Mouse (Mus musculus) hindbrain, embryonic 12.5 days (tissue): ENCODE data around the gene Hoxa13. TPM values are rescaled to one million over a fixed set of nuclear protein-coding genes. Genes with fewer than 3 reads are reported as not detected.

Source experiments
- ATAC-seq: fragments of 200-750 bp; cut with Nextera tagmentation; 2 replicates; pipeline ENCODE4 v1.8.0; 2017; ENCODE audit warnings: moderate TSS enrichment; ENCODE audit not compliant: low FRiP score
- H3K27ac ChIP-seq: fragments of 300-500 bp; sonication (generic); 2 replicates; pipeline ENCODE4 v1.5.1; 2016; ENCODE audit warnings: mild to moderate bottlenecking
- H3K27me3 ChIP-seq: fragments of 300-500 bp; sonication (generic); 2 replicates; pipeline ENCODE4 v1.6.1; 2016; ENCODE audit warnings: mild to moderate bottlenecking
- H3K36me3 ChIP-seq: fragments of 300-500 bp; sonication (generic); 2 replicates; pipeline ENCODE4 v1.6.1; 2016; ENCODE audit warnings: mild to moderate bottlenecking
- H3K4me1 ChIP-seq: fragments of 300-500 bp; sonication (generic); 2 replicates; pipeline ENCODE4 v1.6.1; 2016
- H3K4me2 ChIP-seq: fragments of 300-500 bp; sonication (generic); replicated peaks from 2 replicates; pipeline ENCODE4 v1.6.1; 2016; ENCODE audit warnings: mild to moderate bottlenecking
- H3K4me3 ChIP-seq: fragments of 300-500 bp; sonication (generic); 2 replicates; pipeline ENCODE4 v1.5.1; 2016; ENCODE audit warnings: mild to moderate bottlenecking
- H3K9ac ChIP-seq: fragments of 300-500 bp; sonication (generic); 2 replicates; pipeline ENCODE4 v1.6.1; 2016; ENCODE audit warnings: mild to moderate bottlenecking, moderate library complexity
- H3K9me3 ChIP-seq: fragments of 300-500 bp; sonication (generic); replicated peaks from 2 replicates; pipeline ENCODE4 v1.6.1; 2016; ENCODE audit warnings: mild to moderate bottlenecking
- WGBS: fragments of 180-500 bp; shearing (Covaris S2); methylation state at CpG from one replicate; pipeline ENCODE4 v1.1.7; 2016; 5-methylcytosine and 5-hydroxymethylcytosine counted together
- polyA plus RNA-seq: library from polyadenylated mRNA; unstranded; fragments of >200 nt; fragmentation: Nextera tagmentation; extraction: Ambion mirVana; gene quantifications from 2 replicates; pipeline ENCODE4 v1.2.1, GENCODE M21; 2016

Gene Hoxa13
- polyA plus RNA-seq, 1 experiment from 2014 or later: not detected

DNA sequence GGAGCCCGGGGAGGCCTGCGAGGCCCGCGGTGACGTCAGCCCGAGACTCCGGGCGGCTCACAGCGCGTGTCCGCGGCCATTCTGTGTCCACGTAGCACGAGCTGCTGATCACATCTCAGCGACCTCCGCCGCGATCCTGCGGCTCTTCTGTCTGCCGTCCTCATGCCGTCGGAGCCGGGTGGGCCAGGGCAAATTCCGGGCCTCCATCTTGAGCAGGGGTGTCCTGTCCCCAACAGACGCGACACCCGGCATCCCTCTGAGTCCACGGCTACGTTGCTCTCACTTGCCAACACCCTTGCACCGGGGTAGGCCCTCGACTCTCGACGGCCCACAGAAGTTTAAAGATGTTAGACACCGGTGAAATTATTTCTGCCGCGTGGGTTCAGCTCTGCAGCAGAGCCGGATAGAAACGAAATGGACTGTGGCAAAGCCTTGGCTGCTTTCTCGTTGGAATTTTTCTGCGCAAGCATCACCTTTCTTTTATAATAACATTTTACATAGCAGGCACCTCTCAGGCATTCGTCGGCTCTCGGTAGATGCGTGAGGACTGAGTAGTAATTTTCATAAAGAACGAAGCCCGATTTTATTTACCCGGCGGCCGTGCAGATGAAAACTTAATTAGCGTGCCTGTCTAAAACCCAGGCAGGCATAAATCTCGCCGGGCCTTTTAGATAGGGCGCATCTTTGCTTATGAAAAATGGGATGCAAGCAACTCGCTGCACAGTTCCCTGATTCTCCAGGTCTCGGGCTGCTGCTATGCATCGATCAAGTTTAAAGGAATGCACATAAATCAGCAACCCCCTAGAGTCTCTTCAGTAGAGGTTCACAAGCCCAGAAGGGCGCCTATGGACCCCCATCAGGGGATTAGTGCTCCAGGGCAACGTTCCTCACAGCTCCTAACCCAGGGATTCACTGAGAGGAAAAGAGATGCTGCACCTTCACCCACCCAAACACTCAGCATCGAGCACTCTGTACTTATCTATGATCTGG is 6.9 kb downstream of the Hoxa13 start:
- H3K4me2 ChIP-seq: no peak overlapping the region
- H3K4me3 ChIP-seq: no peak overlapping the region
- H3K27ac ChIP-seq: no peak overlapping the region
- no peaks in the 10 kb centered on the region for H3K36me3 ChIP-seq
- H3K9me3 ChIP-seq: no peaks in the 10 kb centered on the region
- no peak overlapping the region for H3K9ac ChIP-seq
- no peak for ATAC-seq
- 0 out of 2 replicates have a peak, but pooled peaks cover 2% of the 10 kb centered on the region for H3K4me1 ChIP-seq
- 1% methylated on average over 59 of the region's 59 CpGs for WGBS
- H3K27me3 ChIP-seq: peaks cover 92% of the 10 kb centered on the region

DNA sequence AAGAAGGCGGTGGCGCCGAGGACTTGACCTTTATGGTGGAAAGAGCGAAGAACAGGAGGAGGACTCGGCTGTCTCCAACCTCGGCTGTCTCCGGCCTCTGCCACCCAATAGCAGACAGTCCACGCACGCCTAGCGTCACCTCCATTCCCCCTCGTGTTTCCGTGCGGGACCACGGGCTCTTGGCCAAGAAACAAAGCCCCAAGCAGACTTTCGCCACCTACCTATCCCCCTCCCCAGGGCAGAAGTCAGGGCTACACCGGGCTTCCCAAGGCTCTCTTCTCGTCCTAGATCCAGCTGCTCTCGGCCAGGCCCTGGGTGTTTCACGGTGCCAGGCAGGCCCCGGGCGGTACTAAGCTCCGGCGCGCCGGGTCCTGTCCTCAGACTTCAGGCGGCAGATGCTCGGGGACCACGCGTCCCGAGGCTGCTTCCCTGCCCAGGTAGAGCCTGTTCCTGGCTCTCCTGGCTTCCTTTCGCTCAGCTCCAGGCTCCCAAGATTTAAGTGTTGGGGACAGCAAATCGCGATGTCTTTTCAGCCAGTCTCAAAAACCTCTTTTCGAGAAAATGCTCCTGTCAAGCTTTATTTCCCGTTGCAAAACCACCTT is 7.8 kb downstream of the Hoxa13 start:
- WGBS: under 1% methylated on average over 35 of the region's 35 CpGs

DNA sequence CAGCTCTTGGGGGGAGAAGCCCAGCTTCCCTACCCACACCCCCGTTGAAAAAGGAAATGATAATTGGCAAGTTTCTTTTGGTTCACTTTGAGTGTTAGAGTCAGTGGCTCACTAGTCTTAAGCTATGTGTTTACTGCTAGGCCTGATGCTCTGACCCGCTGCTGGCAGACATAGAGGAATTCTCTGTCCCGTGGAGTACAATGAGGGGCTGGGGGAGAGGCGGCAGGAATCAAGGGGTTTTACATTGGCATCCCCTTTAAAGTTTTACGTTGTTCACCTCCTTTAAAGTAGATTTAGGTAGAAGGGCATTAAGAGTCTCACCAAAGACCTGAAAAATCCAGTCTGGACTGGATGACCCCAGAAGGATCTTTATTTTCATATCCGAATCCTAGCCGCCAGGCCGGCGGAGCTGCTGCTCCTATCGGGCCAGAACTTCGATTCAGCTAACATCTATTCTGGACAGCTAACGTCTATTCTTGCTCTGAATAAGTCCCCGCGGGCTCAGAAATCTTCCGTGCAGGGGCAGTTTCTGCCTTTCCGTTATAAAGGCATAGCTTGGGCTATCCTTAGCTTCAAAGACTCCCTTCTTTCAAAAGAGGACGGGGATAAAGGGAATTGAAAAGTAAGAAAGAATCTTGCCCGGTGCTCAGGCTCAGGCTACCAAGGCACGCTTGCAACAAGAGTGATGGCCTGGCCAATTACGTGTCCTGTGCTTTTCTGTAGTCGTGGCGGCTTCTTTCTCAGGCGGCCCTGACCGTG is 8.5 kb downstream of the Hoxa13 start:
- no peaks in the 10 kb centered on the region for H3K9me3 ChIP-seq
- H3K9ac ChIP-seq: no peak overlapping the region
- ATAC-seq: no peak
- under 1% methylated on average over 24 of the region's 24 CpGs for WGBS
- H3K4me1 ChIP-seq: 0 out of 2 replicates have a peak, but pooled peaks cover 2% of the 10 kb centered on the region
- H3K27ac ChIP-seq: no peak overlapping the region
- H3K4me3 ChIP-seq: no peak overlapping the region
- H3K4me2 ChIP-seq: no peak overlapping the region
- H3K36me3 ChIP-seq: no peaks in the 10 kb centered on the region
- H3K27me3 ChIP-seq: peaks cover 93% of the 10 kb centered on the region

More for the DNA sequence above, 7.8 kb downstream of the Hoxa13 start:
- Histone ChIP-seq H3K36me3 (no peaks in the 10 kb centered on the region), H3K27ac (no peak overlapping the region), H3K9me3 (no peaks in the 10 kb centered on the region), H3K27me3 (peaks cover 92% of the 10 kb centered on the region), H3K4me2 (no peak overlapping the region), H3K4me1 (0 out of 2 replicates have a peak, but pooled peaks cover 2% of the 10 kb centered on the region), H3K4me3 (no peak overlapping the region), H3K9ac (no peak overlapping the region)
- no peak for ATAC-seq

DNA sequence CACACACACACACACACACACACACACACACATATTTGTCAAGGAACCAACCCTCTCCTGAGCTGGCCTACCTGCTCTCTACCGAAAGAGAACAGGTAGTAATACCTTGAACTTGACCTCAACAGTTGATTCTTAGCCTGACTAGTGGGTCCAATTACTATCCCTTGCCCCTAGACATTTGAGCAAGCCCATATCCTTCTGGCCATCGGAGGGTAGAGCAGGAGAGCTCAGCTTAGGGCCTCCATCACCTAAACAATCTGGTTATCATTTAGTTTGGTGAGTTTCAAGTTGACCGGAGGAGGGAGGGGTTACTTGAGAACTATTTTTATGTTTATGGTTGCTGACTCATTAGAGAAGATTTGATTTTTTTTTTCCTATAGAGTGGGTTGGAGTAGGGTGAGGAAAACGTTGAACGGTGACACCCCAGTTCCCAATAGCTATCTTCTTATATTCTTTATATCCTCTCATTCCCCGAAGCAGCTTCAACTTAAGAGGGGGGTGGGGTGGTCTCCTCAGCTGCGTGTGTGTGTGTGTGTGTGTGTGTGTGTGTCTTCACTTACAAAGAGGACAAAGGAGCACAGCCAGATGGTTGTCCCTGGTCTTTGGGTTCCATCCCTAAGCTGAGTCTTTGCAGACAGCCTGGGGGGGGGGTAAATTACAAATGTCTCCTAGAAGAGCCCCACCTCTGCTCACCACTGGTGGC is 9.4 kb downstream of the Hoxa13 start:
- 11% methylated on average over 7 of the region's 7 CpGs for WGBS
- Histone ChIP-seq H3K9me3 (no peaks in the 10 kb centered on the region), H3K4me3 (no peak overlapping the region), H3K4me2 (no peak overlapping the region), H3K36me3 (no peaks in the 10 kb centered on the region), H3K9ac (no peak overlapping the region), H3K27ac (no peak overlapping the region), H3K27me3 (peaks cover 95% of the 10 kb centered on the region), H3K4me1 (0 out of 2 replicates have a peak, but pooled peaks cover 2% of the 10 kb centered on the region)
- ATAC-seq: no peak

DNA sequence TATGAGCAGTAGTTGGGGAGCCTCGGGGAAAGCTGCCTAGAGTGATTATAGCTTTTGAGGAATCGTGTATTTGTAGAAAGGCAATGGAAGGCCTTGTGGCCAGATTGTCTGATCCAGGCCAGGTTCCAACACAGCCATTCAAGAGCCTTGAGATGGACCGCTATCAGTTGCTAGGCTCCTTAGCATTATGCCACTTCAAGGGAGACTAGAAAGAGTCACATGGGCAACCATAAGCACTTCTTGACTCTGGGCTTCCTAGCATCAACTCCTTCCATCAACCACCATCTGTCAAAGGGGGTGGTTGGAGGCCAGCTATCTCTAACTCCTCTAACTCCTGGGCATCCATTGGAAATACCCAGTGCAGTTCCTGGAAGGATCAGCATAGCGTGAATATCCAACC is 10.9 kb downstream of the Hoxa13 start:
- peaks cover 95% of the 10 kb centered on the region for H3K27me3 ChIP-seq
- H3K9me3 ChIP-seq: no peaks in the 10 kb centered on the region
- 4% methylated on average over 4 of the region's 4 CpGs for WGBS
- H3K4me2 ChIP-seq: no peak overlapping the region
- 0 out of 2 replicates have a peak, but pooled peaks cover 5% of the 10 kb centered on the region for H3K4me1 ChIP-seq
- H3K27ac ChIP-seq: no peak overlapping the region
- no peak overlapping the region for H3K4me3 ChIP-seq
- H3K9ac ChIP-seq: no peak overlapping the region
- ATAC-seq: no peak
- H3K36me3 ChIP-seq: no peaks in the 10 kb centered on the region

DNA sequence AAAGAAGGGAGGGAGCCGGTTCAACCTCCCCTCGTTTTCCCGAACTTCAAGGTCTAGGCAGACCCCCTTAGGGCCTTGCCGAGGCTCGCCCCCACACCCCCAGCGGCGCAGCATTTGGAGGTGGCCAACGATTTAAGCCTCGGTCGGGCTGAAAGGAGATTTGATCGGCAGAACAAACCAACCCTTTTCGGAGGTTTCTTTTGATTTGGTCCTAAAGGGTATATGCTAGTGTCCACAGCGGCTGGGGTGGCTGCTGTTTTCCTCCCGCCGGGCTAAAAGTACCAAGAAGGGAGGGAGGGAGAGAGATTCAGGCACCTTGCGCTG is 11.3 kb downstream of the Hoxa13 start:
- Histone ChIP-seq H3K4me2 (no peak overlapping the region), H3K36me3 (no peaks in the 10 kb centered on the region), H3K9ac (no peak overlapping the region), H3K4me3 (no peak overlapping the region), H3K27ac (no peak overlapping the region), H3K27me3 (peaks cover 98% of the 10 kb centered on the region), H3K9me3 (no peaks in the 10 kb centered on the region), H3K4me1 (0 out of 2 replicates have a peak, but pooled peaks cover 5% of the 10 kb centered on the region)
- WGBS: 1% methylated on average over 16 of the region's 16 CpGs
- ATAC-seq: no peak

DNA sequence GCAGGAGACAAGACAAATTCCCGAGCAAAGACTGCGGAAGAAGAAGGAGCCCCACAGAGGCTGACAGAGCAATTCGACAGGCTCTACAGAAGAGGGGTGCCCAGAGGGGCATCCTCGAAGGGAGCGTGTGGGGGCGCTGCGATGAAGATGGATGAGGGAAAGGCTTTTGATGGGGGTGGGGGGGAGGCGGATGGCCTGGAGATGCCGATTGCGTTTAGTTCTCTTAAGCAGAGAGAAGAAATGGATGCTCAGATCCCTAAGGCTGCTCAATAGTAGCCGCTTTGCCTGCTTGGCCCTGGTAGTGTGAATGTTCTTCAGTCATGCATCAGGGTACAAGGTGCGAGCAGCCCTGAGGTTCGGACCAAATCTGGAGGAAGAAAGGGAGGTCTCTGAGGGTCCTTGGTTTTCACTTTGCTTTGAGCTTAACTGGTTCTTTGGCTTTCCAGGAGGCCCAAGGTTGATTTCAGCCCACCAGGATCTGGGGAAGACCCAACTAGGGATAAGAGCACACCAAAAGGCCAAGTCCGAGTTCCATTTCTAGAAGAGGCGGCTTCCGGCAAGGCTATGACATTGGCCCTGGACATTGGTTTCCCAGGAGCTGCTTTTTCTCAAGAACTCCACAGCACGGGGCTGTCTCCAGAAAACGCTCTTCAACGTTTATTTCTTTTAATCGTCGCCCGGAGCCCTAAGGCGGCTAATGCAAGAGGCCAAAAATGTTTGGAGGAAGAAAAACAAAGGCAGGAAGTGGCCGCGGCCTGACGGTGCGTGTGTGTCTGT is 11.9 kb downstream of the Hoxa13 start:
- Histone ChIP-seq H3K27ac (no peak overlapping the region), H3K27me3 (peaks cover 98% of the 10 kb centered on the region), H3K4me1 (0 out of 2 replicates have a peak, but pooled peaks cover 5% of the 10 kb centered on the region), H3K9ac (no peak overlapping the region), H3K9me3 (no peaks in the 10 kb centered on the region), H3K4me3 (no peak overlapping the region), H3K36me3 (no peaks in the 10 kb centered on the region), H3K4me2 (no peak overlapping the region)
- no peak for ATAC-seq
- 1% methylated on average over 27 of the region's 27 CpGs for WGBS

DNA sequence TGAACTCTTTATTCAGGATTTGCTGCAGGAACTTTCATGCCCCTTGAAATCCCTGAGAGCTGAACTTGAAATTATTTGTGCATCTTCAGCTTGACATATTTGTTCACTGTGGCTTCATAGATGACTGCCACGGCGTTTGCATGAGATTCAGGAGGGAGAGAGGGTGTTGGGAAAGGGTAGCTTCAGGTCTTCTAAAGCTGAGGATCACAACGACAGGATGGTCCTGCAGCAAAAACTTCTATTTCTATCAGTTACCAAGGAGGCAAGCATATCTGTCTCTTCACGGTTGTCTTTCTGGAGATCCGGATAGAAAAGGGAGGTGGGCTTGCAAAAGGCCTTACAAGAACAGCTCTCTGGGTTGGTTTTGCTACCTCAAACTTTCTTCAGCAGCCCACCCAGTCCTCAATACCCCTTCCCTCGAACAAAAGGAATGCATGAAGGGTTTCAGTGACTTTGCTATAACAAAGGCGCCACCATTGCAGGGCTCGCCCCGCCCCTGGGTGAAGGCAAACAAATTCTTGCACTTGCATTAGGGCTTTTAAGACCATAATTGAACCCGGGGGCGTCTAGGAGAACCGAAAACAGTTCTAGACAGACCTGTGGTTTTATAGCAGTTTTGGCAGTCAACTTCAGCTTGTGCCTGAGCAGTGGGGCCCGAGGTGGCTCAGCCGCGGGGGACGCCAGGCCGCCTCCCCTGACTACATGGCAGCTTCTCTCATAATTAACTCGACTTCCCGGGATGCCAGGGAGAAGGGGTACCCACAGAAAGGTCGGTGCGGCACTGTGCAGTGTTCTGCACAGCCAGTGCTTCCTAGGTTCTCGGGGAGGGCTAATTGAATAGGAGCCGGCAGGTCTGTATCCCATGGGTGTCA is 12.7 kb downstream of the Hoxa13 start:
- WGBS: 1% methylated on average over 23 of the region's 23 CpGs
- Histone ChIP-seq H3K4me3 (no peak overlapping the region), H3K27ac (no peak overlapping the region)

DNA sequence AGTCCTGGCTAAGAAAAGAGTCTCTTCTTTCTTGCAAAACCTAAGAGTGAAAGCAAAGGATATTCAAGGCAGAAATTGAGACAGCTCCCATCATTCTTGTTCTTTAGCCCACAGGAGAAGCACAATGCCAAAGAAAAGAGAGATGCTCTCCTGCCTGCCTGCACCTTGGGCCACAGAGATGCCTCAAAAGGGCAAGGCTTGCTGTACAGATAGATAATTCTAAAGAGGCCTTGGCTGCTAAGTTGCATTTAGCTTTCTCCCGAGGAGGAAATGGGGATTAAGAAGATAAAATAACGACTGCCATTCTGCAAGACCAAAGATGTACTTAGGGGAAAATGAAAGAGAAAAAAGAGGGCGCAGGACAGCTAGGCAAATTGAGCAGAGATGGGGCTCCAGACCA is 13.8 kb downstream of the Hoxa13 start:
- ATAC-seq: no peak
- 3% methylated on average over 3 of the region's 3 CpGs for WGBS
- no peak overlapping the region for H3K4me3 ChIP-seq

More for the DNA sequence above, 12.7 kb downstream of the Hoxa13 start:
- Histone ChIP-seq H3K36me3 (no peaks in the 10 kb centered on the region), H3K27me3 (peaks cover 98% of the 10 kb centered on the region), H3K4me1 (0 out of 2 replicates have a peak, but pooled peaks cover 2% of the 10 kb centered on the region), H3K9ac (no peak overlapping the region), H3K9me3 (no peaks in the 10 kb centered on the region), H3K4me2 (no peak overlapping the region)
- no peak for ATAC-seq

DNA sequence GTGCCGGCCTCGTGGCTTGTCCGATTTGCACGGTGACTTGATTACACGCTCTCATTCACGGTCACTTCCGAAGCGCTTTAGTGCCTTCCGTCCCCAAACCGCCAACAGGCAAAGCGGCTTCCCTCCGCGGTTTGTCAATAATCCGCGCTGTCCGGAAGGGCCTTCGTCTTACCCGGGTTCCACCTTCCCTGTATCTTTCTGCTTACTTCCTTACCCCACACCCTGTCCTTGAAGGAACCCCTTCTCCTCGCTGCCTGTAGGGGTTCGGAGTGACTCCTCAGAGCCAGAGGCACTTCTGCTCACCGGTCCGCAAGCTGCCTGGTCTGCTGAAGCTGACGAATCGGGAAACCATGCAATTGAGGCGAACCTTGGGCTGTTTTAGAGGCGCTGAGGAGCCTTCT is 14.3 kb downstream of the Hoxa13 start:
- no peaks in the 10 kb centered on the region for H3K36me3 ChIP-seq
- WGBS: under 1% methylated on average over 26 of the region's 26 CpGs
- H3K4me1 ChIP-seq: 0 out of 2 replicates have a peak, but pooled peaks cover 2% of the 10 kb centered on the region
- no peaks in the 10 kb centered on the region for H3K9me3 ChIP-seq
- no peak overlapping the region for H3K9ac ChIP-seq
- H3K4me2 ChIP-seq: no peak overlapping the region
- no peak for ATAC-seq
- H3K4me3 ChIP-seq: no peak overlapping the region
- H3K27me3 ChIP-seq: peaks cover 98% of the 10 kb centered on the region
- H3K27ac ChIP-seq: no peak overlapping the region

More for the DNA sequence above, 13.8 kb downstream of the Hoxa13 start:
- Histone ChIP-seq H3K4me2 (no peak overlapping the region), H3K27ac (no peak overlapping the region), H3K27me3 (peaks cover 98% of the 10 kb centered on the region), H3K36me3 (no peaks in the 10 kb centered on the region), H3K9me3 (no peaks in the 10 kb centered on the region), H3K9ac (no peak overlapping the region), H3K4me1 (0 out of 2 replicates have a peak, but pooled peaks cover 2% of the 10 kb centered on the region)
